Mouse (Mus musculus) cerebellum, adult 9-10 months (tissue): ENCODE results near the gene Igsf9.

Experiments
- DNase-seq: peaks from one replicate; pipeline ENCODE4 v3.0.0; 2022

Gene Igsf9

DNA sequence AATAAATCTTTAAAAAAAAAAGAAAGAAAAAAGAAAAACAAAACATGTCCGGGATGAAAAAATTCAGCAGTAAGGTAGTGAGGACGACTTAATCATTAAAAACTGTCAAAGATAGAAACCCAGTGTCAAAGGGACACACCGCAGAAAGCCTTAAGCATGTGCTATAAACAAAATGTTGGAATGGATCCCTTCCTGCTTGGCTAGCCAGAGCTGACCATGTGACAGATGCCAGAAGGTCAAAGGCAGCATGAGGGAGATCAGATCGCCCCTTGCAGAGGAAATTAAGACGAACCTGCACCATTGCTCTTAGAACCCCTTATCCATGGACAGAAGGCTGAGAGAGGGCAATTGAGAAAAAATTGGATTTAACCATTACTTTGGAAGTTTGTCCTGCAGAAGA, 12.2 kb upstream of the Igsf9 start:
- DNase-seq: no peak

DNA sequence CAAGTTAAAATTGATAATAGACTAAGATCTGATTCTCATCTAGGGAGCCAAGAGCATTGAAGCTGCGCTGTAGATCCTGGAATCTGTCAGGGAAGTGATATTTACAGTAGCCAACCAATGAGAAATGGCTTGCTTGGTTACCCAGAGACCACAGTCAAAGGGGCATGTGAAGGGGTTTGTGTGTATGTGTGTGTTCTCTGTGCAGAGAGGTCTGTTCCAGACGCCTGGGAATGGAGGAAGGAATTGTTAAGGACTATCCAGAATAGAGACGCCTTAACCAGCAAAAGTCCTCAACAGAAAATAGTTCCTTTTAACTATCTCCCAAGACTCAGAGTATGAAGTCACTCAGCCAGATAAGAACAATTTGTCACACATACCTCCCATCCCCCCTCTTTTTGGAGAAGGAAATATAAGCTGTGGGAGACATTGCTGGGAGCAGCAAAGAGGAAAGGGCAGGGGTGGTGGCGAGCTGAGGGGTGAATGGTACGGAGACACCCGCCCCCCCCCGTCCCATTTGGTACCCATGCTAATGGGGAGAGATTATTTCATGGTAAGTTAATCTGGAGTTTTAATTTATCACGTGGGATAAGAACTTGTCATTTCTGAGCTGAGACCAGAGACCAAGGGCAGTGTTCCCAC, 11.7 kb upstream of the Igsf9 start:
- DNase-seq: no peak

DNA sequence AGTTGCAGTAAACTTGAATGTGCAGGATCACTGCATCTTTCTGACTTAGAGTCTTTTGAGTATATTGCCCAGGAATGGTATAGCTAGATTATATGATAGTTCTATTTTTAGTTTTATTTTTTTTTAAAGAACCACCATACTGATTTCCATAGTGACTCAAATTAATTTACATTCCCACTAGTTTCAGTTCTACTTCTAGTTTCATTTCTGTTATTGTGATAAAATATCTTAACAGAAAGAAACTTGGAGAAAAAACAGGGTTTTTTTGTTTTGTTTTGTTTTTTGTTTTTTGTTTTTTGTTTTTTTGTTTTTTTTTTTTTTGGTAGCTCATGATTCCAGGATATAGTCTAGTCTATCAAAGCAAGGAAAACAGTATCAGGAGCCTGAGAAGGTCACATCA, 8.7 kb upstream of the Igsf9 start:
- no peak for DNase-seq

DNA sequence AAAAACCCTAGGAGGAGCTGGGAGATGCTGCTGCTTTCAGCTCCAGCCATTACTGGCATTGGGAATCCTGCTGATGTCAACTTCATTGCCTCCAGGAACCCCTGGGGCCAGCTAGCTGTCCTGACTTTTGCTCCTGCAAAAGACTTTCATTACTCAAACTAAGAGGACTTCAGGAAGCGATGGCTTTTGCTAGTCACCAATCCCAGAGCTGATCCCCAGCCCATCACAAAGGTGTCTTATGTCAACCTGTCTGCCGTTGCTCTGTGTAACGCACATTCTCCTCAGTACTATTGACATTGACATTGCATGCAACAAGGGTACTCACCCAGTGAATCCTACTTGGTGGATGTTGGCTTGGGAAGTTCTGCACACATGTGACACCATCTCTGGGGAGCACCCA, 7.4 kb upstream of the Igsf9 start:
- DNase-seq: no peak

DNA sequence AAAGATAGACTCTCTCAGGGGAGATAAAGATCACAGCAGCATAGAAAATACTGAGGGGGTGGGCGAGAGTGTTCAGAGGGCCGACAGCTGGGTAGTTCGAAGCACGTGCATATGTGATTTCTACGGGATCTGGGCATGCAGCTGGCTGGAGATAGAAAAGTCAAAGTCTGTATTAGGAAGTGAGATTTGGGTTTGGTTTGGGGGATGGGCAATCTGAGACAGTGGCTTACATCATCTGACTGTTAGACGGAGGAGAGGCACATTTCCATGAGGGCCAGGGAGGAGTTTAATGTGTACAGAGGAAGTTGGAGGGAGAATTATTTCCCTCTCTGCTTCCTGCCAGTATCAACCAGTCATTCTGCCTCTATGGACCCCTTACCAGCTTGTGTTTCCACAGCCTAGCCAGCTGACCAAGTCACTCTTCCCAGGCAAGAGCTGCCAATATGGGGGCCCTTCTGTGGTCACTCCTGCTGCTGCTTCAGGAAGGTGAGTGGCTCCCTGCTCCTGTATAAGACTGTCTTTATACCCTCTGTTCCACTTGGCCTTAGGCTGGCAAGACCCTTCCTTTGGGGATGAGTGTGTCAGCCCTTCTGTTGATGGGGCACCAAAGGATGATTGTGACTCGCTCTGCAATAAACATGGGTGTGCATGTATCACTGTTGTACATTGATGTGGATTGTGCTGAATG, 6.4 kb upstream of the Igsf9 start, which contains the start of gene Slamf9:
Gene Slamf9, plus strand, starts transcription at position 305 of the 688 bp plus-strand sequence.
- DNase-seq: no peak

DNA sequence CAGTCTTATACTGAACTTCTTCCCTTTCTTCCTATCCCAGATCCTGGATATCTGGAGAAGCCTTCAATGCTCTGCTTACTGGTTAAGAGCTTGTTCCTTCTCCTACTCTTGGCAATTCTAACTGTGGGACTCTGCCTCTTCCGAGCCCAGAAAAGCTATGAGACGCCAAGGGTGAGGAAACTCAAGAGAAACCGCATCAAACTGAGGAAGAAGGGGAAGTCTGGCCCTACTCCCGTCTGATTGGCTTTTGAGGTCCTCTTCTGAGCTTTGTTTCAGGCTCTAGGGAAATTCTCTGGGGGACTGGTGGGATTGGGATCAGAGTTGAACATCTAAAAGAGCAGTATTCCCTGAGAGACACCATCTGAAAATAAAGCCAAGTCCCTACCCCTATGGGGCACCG, 3.6 kb upstream of the Igsf9 start:
- no peak for DNase-seq

DNA sequence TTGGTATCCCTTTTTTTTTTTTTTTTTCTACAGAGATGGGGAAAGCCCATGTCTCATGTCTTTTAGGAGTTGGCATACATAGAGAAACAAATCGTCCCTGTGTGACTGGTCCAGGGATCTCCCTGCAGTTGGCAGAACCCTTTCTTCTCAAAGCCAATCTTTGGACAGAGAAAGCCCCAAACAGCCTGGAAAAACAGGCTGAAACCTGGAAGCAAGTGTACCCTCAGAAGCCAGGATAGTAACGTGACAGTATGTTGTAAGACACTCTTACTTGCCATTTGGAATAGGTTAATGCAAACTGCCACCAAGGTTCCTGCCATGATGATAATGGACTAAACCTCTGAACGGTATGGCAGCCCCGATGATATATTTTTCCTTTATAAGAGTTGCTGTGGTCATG, 1.2 kb upstream of the Igsf9 start:
- no peak for DNase-seq

DNA sequence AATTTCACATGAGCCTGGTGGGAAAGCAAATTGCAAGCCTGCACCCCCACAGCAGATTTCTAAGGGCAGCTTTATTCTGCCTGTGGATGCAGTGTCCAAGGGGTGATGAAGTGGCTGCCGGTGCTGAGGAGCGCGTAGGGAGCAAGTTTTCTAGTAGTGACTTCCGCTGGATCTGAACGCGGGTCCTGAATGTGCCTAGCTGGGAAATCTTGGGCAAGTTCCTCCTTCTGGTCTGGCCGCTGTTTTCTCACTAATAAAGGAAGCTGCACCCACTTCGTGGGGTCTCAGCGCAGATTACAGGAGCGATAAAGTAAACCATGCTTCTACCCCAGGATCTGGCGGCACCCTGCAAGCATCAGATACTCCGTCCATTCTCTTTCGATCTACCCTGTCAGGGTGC, 477 bp upstream of the Igsf9 start:
- no peak for DNase-seq

DNA sequence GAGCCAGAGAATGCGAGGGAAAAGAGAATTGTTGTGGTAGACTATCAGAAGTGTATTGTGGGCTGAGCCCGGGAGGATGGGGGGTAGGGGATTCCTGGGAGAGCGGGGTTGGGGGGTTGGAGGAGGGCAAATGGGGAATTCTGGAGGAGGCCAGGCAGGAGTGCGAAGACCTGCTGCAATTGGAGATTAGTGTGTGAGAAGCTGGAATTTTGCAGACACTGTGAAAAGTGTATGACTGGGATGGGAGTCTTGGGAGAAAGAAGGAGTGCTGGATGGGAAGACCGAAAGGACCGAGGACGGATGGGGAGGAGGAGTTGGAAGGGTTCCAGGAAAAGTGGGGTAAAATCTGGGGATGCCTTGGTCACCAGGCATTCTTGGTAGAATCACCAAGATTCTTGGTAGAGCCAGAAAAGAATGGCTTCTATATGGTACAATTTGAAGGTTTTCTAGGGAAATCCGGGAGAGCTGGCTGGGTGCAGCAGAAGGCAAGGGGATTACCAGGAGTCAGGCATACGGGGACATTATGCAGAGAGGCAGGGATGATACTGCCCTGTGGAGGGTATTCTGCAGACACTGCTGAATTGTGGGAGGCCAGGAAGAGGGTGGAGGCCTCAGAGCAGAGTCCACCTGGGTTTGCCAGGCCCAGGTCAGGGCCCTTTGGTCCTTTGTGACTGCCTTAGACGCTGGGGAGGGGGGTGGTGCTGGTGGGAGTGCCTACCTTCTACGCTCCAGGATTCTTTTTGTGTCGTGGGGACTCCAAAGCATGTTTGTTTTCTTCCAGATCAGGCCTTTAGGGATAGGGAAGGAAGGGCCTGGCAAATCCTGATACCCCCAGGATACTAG, 1.2 kb downstream of the Igsf9 start:
- peak; percentile 14 for DNase-seq

DNA sequence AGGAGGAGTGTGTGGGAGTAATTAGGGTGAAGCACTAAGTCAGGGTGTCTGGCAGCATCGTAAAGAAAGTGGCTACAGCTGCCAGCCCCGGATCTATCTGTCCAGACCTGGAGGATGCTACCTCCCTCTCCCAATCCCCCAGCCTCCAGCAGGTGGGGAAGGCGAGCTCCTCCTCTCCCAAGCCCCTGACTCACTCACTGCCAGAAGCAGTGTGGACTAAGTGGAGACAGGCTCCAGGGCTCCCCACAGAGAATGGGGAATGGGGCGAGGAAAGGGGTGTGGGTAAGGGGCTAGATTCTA, 1.7 kb downstream of the Igsf9 start:
- no peak for DNase-seq

DNA sequence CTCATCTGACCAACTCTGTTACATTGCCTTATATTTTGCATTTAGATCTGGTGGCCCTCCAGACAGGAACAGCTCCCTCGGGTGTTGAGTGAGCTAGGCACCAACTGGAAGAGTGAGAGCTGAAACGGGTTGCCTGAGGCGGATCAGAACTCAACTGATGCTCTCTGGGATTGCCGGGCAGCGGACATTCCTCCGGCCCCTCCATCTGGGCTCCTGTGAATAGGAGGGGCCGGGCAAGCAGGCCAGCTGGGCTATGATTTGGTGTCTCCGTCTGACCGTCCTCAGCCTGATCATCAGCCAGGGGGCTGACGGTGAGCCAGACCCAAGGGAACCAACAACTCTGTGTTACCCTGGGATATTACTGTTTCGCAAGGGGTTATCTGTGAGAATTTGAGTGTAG, 2.6 kb downstream of the Igsf9 start:
- DNase-seq: no peak

DNA sequence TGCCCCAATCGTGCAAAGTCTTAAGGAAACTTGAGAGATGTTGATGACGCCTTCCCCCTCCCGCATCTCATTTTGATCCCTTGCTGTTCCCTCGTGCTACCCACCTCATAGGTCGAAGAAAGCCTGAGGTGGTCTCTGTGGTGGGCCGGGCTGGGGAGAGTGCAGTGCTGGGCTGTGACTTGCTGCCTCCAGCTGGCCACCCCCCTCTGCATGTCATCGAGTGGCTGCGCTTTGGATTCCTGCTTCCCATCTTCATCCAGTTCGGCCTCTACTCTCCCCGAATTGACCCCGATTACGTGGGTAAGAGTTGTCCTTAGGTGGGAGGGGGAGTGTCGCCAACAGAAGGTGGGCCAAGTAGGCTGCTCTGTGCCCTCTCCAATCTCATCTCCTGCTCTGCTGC, 3.1 kb downstream of the Igsf9 start:
- no peak for DNase-seq

DNA sequence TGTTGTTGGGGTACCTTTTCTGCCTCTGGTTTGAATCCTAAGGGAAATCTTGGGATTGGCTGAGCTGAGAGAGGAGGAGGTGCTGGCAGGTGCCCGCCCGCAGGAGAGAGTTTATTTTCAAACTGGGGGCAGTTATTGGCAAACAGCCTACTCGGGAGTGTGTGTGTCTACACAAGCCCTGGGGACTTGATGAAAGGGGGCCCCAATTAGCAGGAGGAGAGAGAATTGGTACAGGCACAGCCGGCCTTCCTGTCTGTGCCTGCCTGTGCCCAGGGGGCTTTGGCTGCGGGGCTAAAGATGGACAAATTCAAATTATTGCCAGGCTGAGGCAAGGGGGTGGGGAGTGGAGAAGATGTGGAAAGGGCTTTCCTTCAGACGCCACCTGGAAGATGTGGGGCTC, 4.2 kb downstream of the Igsf9 start:
- DNase-seq: no peak

DNA sequence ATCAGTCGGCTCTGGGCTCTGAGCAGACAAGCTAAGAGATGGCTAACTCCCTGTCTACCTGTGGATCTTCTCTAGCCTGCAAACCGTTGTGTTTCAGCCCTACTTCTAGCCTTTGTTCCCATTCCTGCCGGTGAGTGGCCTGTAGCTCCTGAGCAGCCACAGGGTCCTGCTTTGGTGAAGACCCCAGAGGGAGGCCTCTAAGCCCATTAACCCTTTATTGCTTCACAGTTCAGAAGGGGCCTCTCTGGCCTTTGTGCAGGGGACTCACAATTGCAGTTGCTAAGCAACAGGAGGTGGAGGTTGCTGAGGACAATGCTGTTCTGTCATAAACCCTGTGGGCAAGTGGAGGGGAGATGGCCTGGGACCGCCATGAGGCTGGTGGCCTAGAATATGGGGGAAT, 4.6 kb downstream of the Igsf9 start:
- no peak for DNase-seq

DNA sequence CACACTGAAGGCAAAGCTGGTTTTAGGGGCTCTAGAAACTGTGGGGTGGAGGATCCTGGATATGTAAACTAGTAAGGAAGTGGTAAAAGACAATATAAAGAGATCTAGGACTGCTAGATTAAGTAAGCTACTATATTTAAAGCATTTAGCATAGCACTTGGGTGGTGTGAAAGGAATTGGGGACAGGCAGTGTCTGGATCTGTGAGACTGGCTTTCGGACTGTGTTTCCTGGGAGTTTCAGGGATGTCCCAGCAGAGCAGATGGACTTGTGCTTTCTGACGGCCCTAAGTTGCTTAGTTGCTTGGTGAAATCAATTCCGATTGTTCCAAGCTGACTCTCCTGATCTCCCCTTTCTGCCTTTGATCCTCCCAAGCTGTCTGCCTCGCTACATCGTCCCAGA, 5.1 kb downstream of the Igsf9 start:
- DNase-seq: no peak

DNA sequence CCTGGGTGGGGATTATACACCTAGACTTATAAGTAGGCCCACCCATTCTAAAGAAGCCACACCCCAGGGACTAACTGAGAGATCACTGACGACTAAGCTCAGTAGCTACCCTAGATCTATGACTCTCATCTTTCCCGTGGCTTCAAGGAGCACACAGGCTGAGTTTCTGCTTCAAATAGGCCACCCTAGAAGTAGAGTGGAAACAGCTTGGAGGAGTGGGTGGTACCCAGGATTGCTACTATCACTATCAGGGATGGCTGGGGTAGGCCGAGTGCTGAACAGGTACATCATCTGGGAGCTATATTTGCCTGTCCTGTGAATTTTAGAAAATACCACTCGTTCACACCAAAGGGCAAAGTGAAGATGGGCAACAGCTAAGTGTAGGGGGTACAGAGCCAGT, 6.3 kb downstream of the Igsf9 start:
- DNase-seq: no peak

DNA sequence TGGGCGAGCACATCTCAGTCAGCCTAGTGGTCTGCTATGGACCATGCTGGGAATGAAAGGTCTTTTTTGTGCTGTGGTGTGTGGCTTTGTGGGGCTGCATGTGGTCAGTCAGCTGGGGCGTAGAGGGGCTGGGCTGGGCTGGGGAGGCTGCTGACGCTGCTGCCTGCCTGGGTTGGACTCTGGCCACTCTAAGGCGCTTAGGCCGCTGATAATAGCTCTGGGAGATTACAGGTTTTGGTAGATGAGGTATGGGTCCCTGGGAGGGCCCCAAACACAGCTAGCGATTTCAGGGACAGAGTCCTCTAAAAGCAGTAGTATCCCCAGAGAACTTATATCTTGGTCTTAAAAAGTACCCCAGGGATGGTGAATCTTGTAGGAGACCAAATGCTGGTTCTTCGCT, 7.2 kb downstream of the Igsf9 start:
- no peak for DNase-seq

DNA sequence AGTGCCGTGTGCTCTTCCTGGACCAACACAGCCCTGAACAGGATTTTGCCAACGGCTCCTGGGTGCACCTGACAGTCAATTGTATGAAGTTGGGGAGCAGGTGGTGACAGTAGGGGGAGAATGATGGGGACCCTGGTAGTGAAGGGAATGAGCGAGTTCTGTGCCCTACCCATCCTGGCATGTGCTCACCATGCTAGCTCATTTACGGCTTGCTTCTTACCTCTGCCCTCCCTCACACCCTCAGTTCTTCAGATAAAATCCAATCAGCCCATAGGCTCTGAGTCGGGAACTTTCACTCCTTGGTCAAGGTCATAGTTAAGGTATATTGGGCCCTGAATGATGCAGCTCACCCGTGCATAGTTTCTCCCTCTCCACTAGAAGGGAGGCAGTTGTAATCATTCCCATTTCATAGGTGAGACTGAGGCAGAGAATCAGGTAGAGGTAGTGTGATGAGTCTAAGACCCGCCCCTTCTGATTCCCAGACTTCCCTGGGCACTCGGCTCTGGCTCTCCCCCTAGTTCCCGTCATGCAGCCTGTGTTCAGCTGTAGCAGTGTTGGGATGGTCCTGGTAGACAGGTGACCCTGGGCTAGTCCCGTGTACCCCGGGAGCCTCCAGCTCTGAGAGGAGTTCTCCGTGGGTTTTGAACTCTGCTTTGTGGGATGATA, 8.1 kb downstream of the Igsf9 start:
- no peak for DNase-seq

DNA sequence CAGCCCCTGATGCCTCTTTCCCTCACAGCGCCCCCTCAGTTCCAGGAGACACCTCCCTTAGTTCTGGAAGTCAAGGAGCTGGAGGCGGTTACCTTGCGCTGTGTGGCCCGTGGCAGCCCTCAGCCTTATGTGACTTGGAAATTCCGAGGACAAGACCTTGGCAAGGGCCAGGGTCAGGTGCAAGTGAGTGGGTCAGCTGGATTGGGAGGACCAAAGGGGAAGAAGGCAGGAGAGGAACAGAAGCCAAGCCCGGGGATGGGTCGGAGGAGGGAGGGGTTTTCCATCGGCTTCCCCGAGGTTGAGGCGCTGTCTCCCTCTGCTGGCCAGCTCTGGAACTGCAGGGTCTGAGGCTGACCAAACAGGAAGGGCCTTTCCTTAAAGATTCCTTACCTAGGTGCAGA, 8.7 kb downstream of the Igsf9 start:
- peak; percentile 86 for DNase-seq

DNA sequence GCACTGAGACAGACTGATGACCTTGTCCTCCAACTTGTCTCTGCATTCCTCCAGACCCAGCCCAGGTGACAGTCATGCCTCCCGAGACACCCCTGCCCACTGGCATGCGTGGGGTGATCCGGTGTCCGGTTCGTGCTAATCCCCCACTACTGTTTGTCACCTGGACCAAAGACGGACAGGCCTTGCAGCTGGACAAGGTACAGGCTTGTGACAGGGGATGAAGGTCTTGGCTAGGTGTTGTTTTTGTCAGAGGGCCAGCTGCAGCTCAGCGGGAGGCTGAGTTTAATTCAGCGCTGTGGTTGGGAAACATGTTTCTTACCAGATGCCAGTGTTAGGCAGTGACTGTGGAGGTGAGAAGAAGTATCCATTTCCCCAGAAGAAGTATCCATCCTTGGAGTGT, 10.5 kb downstream of the Igsf9 start:
- no peak for DNase-seq

DNA sequence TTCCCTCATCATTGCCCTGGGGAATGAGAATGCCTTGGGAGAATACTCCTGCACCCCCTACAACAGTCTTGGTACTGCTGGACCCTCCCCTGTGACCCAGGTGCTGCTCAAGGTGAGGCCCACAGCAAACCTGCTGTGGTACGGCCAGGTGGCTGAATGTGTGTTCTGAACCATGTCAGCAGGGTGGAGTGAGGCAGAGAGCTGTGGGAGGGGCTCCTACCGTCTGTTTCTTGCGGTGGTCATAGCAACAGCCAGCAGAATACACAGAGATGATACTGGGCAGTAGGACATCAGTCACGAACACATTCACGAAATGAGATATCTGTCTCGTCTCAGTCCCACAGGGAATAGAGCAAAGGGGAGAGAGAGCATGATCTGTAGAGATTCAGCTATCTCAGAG, 11.9 kb downstream of the Igsf9 start:
- no peak for DNase-seq

DNA sequence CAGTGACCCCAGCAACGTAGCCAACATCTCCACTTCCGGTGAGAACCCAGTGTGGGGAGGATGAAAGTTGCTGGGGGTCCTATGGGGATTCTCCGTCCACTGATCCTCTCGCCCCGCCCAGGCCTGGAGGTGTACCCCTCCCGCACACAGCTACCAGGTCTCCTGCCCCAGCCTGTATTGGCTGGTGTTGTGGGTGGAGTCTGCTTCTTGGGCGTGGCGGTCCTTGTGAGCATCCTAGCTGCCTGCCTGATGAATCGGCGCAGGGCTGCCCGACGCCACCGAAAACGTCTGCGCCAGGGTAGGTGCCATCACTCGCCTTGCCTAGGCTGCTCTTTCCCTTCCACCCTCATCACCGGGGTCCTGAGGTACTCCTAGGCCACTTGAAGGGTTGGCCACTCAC, 14.4 kb downstream of the Igsf9 start:
- DNase-seq: no peak

DNA sequence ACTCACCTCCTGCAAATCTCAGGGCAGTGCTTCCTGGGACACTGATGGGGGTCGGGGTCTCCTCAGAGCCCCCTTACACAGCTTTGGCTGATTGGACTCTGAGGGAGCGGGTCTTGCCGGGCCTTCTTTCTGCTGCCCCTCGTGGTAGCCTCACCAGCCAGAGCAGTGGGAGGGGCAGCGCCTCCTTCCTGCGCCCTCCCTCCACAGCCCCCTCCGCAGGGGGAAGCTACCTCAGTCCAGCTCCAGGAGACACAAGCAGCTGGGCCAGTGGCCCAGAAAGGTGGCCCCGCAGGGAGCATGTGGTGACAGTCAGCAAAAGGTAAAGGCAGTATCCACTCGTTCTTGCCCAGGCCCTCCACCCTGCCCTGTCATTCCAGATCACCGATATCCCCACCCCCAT, 15.8 kb downstream of the Igsf9 start:
- no peak for DNase-seq
